Mouse (Mus musculus) T-cell, adult 2 months (primary cell): ENCODE measurements around the gene Vmn1r65.
"Not testable (repeated sequence)": the region's sequence is repeated elsewhere in the genome, so short reads cannot be mapped to it uniquely, and the experiment has no call there.

Experiments used
- DNase-seq: peaks from one replicate; pipeline ENCODE4 v3.0.0; 2022; ENCODE audit warnings: low spot score

The Vmn1r65 gene

GRCm38 (mm10) chr7:6010910-6011309 lies at the start of gene Vmn1r65:
Vmn1r65 (minus strand) TSS chr7:6011010.
- no peak for DNase-seq

GRCm38 (mm10) chr7:6044861-6045260 lies 34.1 kb upstream of the Vmn1r65 start, which contains the start of gene Nlrp4c:
Nlrp4c (plus strand) TSS chr7:6045161.
- DNase-seq = no peak

GRCm38 (mm10) chr7:5982426-5982825 lies 28.4 kb downstream of the Vmn1r65 start:
- DNase-seq = not testable (repeated sequence)

DNA sequence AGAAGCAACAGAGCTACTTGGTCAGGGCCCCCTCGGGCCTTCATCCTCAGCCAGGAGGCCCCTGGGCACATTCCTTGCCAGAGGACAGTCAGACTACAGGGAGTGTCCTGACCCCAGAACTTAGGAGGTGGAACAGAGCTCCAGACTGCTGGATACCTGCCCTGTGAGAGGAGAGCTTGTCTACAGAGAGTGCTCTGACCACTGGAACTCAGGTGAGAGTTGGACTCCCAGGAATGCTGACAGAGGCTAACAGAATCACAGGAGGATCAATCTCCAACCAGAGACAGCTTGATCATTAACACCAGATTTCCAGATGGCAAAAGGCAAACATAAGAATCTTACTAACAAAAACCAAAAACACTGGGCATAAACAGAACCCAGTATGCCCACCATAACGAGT lies 38.3 kb downstream of the Vmn1r65 start:
- DNase-seq = not testable (repeated sequence)
